Mouse (Mus musculus) ES-E14 (cell line): Measurements from ENCODE around the gene Col4a3. TPM values are rescaled to one million over a fixed set of nuclear protein-coding genes. Genes with fewer than 3 reads are reported as not detected.

Experiments
- DNase-seq: peaks from one replicate; pipeline ENCODE4 v3.0.0-alpha.2; 2013; ENCODE audit warnings: low read depth, low spot score
- H3K27ac ChIP-seq: 2 replicates; pipeline ENCODE4 v1.5.1; 2012; ENCODE audit warnings: low read depth, mild to moderate bottlenecking, low read length, moderate library complexity, mixed read lengths; ENCODE audit not compliant: poor library complexity, insufficient read depth, severe bottlenecking
- H3K36me3 ChIP-seq: 2 replicates; pipeline ENCODE4 v1.6.1; 2012; ENCODE audit warnings: mild to moderate bottlenecking, low read length, moderate library complexity, mixed read lengths; ENCODE audit not compliant: control insufficient read depth, poor library complexity, insufficient read depth, severe bottlenecking
- H3K4me1 ChIP-seq, 2 experiments: fragments of 150-350 bp in 1 of 2; sonication (generic) in 1 of 2; 2 replicates each; pipeline ENCODE4 v1.6.1; 2012; ENCODE audit warnings: low read length in 2 of 2, mild to moderate bottlenecking in 1 of 2, mixed read lengths in 1 of 2; ENCODE audit not compliant: control insufficient read depth in 2 of 2, insufficient read depth in 2 of 2, poor library complexity in 1 of 2
- H3K4me3 ChIP-seq, 2 experiments: fragments of 150-350 bp in 1 of 2; sonication (generic) in 1 of 2; 2 replicates each; pipeline ENCODE4 v1.5.1; 2012; ENCODE audit warnings: low read length in 2 of 2, low read depth in 1 of 2, mild to moderate bottlenecking in 1 of 2, mixed read lengths in 1 of 2; ENCODE audit not compliant: insufficient read depth in 1 of 2, poor library complexity in 1 of 2, severe bottlenecking in 1 of 2
- H3K9ac ChIP-seq: 2 replicates; pipeline ENCODE4 v1.6.1; 2012; ENCODE audit warnings: low read depth, mild to moderate bottlenecking, low read length, mixed read lengths; ENCODE audit not compliant: poor library complexity, insufficient read depth, severe bottlenecking
- H3K9me3 ChIP-seq: fragments of 150-350 bp; sonication (generic); 2 replicates; pipeline ENCODE4 v1.6.1; 2012; ENCODE audit warnings: low read depth, mild to moderate bottlenecking, low read length; ENCODE audit not compliant: control insufficient read depth, insufficient read depth
- CHD2 ChIP-seq: IDR thresholded peaks from 2 replicates; pipeline ENCODE4 v1.6.1; 2014; ENCODE audit warnings: mild to moderate bottlenecking, low read depth, low read length, inconsistent platforms
- HCFC1 ChIP-seq: IDR thresholded peaks from 2 replicates; pipeline ENCODE4 v1.6.1; 2012; ENCODE audit warnings: low read length, inconsistent platforms, borderline replicate concordance; ENCODE audit not compliant: insufficient read depth
- MAFK ChIP-seq: IDR thresholded peaks from 2 replicates; pipeline ENCODE4 v1.6.1; 2014; ENCODE audit warnings: mild to moderate bottlenecking, low read depth, low read length, inconsistent platforms; ENCODE audit not compliant: insufficient read depth
- ZC3H11A ChIP-seq: IDR thresholded peaks from 2 replicates; pipeline ENCODE4 v1.6.1; 2012; ENCODE audit warnings: low read depth, mild to moderate bottlenecking, inconsistent platforms, low read length, borderline replicate concordance
- ZNF384 ChIP-seq: IDR thresholded peaks from 2 replicates; pipeline ENCODE4 v1.6.1; 2012; ENCODE audit warnings: low read depth, low read length, inconsistent platforms
- in situ Hi-C, 2 experiments: fragments of 600-800 bp; cut with MboI; formaldehyde crosslinking; loops; one replicate each; pipeline ENCODE4 v1.15.1; 2025; ENCODE audit warnings: low sequenced_read_pairs in 2 of 2, inconsistent platforms in 1 of 2; ENCODE audit not compliant: unreplicated experiment in 2 of 2
- total RNA-seq: library from RNA; depleted of rRNA; stranded (reverse); fragments of 300-350 nt; gene quantifications from 2 replicates; pipeline ENCODE4 v1.2.3, GENCODE M21; 2012

Gene Col4a3
- total RNA-seq, 1 experiment, result not detected

GRCm38 (mm10) chr1:82695915-82696314 is 109.2 kb downstream of the Col4a3 start:
- DNase-seq, result no peak
- in situ Hi-C loops, result no loop called here
- Histone ChIP-seq H3K4me3 (no peak overlapping the region), H3K9ac (no peak overlapping the region), H3K4me1 (no peaks in the 10 kb centered on the region), H3K9me3 (no peaks in the 10 kb centered on the region), H3K27ac (no peak overlapping the region), H3K36me3 (no peaks in the 10 kb centered on the region)
- TF ChIP-seq HCFC1 (no peak), ZNF384 (0 out of 2 replicates have a peak, but pooled peaks have one; percentile 17)

DNA sequence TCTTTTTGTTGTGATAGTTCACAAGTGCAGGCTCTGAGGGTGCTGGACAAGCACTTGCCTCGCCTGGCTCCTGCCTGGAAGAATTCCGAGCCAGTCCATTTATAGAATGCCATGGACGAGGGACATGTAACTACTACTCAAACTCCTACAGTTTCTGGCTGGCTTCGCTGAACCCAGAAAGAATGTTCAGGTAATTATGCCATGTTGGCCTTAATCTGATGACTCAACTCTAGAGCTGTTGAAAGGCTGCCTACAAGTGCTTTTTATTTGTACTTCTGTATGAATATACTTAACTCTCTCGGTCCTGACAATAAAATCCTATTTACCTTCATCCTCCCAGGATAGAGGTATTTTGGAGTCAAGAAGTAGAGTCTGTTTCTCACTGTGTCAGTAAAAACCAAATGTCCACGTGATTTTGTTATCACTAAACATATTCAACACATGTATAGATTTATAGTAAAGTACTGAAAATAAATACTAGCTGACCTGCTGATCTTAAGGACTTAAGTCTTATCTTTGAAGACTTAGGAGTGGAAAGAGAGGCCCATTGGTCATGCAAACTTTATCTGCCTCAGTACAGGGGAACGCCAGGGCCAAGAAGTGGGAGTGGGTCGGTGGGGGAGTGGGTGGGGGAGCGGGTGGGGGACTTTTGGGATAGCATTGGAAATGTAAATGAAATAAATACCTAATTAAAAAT is 131.2 kb downstream of the Col4a3 start:
- in situ Hi-C loops, result no loop called here
- H3K36me3 ChIP-seq, result no peaks in the 10 kb centered on the region
- no peaks in the 10 kb centered on the region for H3K9me3 ChIP-seq
- no peaks in the 10 kb centered on the region for H3K4me1 ChIP-seq
- TF ChIP-seq ZNF384 (no peak), CHD2 (no peak), ZC3H11A (no peak), HCFC1 (no peak)
- no peak overlapping the region for H3K4me3 ChIP-seq
- no peak overlapping the region for H3K9ac ChIP-seq
- DNase-seq, result no peak
- no peak overlapping the region for H3K27ac ChIP-seq

DNA sequence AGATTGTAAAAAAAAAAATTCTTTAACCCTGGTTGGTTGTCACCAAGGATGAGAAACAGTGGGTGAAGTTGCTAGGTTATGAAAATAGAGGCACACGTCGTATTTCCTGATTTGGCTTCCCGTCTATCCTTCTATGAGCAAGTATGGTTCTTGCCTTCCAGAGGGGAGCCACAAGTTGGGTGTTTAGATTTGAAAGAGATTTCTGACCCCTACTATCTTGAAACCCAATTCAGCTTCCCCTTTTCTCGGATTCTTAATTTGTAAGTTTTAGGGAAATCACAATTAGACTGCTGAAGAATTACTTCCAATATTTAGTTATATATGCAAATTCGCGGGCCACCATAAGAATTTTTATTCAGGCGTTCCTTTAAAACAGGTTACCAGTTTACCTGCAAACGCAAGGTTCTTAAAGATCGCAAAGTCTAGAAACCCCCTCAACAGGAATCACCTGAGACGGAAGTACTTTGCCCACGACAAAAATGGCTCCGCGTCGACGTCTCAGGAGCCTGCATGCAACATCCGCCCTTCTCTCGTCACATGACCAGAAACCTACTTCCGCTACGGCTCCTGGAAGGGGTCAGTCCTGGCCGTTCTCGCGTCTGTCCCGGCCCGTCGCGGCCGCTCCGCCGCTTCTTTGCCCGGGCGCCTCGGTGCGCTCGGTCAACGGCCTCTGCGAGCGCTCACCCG is 137.8 kb downstream of the Col4a3 start, which contains the start of gene Mff:
Gene Mff, plus strand, starts transcription at position 552 of the 687 bp plus-strand sequence.
- H3K9ac ChIP-seq, result peak within 1 kb of the TSS; percentile 96
- H3K36me3 ChIP-seq, result no peaks in the 10 kb centered on the region; the same call in 1 of the 2 replicates
- H3K27ac ChIP-seq, result peak within 1 kb of the TSS; percentile 36; the same call in 1 of the 2 replicates
- H3K9me3 ChIP-seq, result no peaks in the 10 kb centered on the region
- TF ChIP-seq ZC3H11A, result no peak
- peak; percentile 98 for TF ChIP-seq HCFC1
- no peak for TF ChIP-seq ZNF384
- no peak for TF ChIP-seq CHD2
- no peak for TF ChIP-seq MAFK
- in situ Hi-C loops, result no loop called here
- H3K4me3 ChIP-seq, result peak within 1 kb of the TSS; percentile 72 to 97
- H3K4me1 ChIP-seq, result 0 out of 4 replicates have a peak, but pooled peaks cover 0 to 2% of the 10 kb centered on the region in 2 experiments
- peak; percentile 89 for DNase-seq

DNA sequence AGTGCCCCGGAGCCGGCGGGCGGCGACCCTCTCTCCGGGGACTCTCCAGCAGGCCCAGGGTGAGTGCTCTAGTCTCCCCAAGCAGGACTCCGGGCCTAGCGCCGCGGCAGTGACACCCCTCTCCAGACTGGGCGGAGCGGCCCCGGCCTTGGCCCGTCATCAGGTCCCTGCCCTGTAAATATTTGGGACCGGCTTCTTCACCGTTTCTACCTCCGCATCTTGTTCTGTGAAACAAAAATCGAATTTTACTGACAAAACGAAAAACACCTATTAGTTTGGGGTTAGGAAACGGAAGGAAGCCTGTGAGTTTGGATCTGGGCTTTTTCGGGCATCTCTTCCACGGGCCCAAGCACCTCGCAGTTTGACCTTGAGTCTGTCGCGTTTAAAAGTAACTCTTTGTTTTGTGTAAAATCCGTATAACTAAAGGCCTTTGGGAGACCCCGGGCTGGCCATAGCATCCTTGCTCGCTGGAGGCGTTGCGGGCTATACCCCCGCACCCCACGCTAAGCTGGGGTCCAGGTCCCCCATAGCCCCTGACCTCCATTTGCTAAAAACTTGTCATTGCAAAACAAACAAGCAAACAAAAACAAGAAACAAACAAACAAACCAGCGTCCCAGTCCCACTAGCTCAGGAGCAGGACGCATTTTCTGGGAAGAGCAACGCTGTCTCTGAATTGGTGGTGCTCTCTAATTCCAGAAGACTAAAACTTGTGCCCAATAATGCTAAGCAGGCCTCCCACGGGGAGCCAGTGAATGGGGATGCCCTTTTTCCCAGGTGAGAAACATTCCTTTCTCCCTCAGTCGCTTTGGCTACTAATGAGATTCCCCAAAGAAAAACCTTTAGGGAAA is 138.5 kb downstream of the Col4a3 start:
- peaks cover 3% of the 10 kb centered on the region for H3K36me3 ChIP-seq
- H3K4me3 ChIP-seq, result peak overlapping the region; percentile 72 to 97
- H3K9me3 ChIP-seq, result no peaks in the 10 kb centered on the region
- DNase-seq, result peak; percentile 47
- peak overlapping the region; percentile 36; the same call in 1 of the 2 replicates for H3K27ac ChIP-seq
- TF ChIP-seq ZNF384, result no peak
- 0 out of 4 replicates have a peak, but pooled peaks cover 0 to 2% of the 10 kb centered on the region in 2 experiments for H3K4me1 ChIP-seq
- peak overlapping the region; percentile 96 for H3K9ac ChIP-seq
- in situ Hi-C loops, result no loop called here
